Mouse (Mus musculus) forebrain, embryonic 14.5 days (tissue): ENCODE measurements around the gene Setd1a. TPM values are rescaled to one million over a fixed set of nuclear protein-coding genes. Genes with fewer than 3 reads are reported as not detected.

Experiments
- ATAC-seq: fragments of 200-750 bp; cut with Nextera tagmentation; 2 replicates; pipeline ENCODE4 v1.8.0; 2017; ENCODE audit warnings: mild to moderate bottlenecking, moderate library complexity
- DNase-seq: peaks from one replicate; pipeline ENCODE4 v3.0.0-alpha.2; 2015; ENCODE audit warnings: low spot score
- H3K27ac ChIP-seq: fragments of 300-500 bp; sonication (generic); 2 replicates; pipeline ENCODE4 v1.5.1; 2014; ENCODE audit warnings: low read depth, mild to moderate bottlenecking, control low read depth, low read length, moderate library complexity
- H3K27me3 ChIP-seq: fragments of 300-500 bp; sonication (generic); replicated peaks from 2 replicates; pipeline ENCODE4 v1.6.1; 2014; ENCODE audit warnings: low read length, control low read depth, mixed read lengths; ENCODE audit not compliant: control insufficient read depth, insufficient read depth
- H3K36me3 ChIP-seq: fragments of 300-500 bp; sonication (generic); 2 replicates; pipeline ENCODE4 v1.6.1; 2014; ENCODE audit warnings: low read length, control low read depth; ENCODE audit not compliant: control insufficient read depth, insufficient read depth
- H3K4me1 ChIP-seq: fragments of 300-500 bp; sonication (generic); 2 replicates; pipeline ENCODE4 v1.6.1; 2014; ENCODE audit warnings: antibody characterized with exemption, low read length, control low read depth; ENCODE audit not compliant: control insufficient read depth, insufficient read depth
- H3K4me2 ChIP-seq: fragments of 300-500 bp; sonication (generic); 2 replicates; pipeline ENCODE4 v1.6.1; 2014; ENCODE audit warnings: mild to moderate bottlenecking, control low read depth, low read length
- H3K4me3 ChIP-seq: fragments of 300-500 bp; sonication (generic); 2 replicates; pipeline ENCODE4 v1.5.1; 2014; ENCODE audit warnings: low read depth, low read length, control low read depth
- H3K9ac ChIP-seq: fragments of 300-500 bp; sonication (generic); 2 replicates; pipeline ENCODE4 v1.6.1; 2014; ENCODE audit warnings: mild to moderate bottlenecking, low read length, control low read depth, moderate library complexity
- H3K9me3 ChIP-seq: fragments of 300-500 bp; sonication (generic); replicated peaks from 2 replicates; pipeline ENCODE4 v1.6.1; 2016; ENCODE audit warnings: low read length, control low read depth, mixed read lengths; ENCODE audit not compliant: control insufficient read depth
- WGBS: fragments of 180-500 bp; shearing (Covaris S2); extraction: QIAGEN DNeasy Blood & Tissue Kit; methylation state at CpG from one replicate; pipeline ENCODE4 v1.1.7; 2014; 5-methylcytosine and 5-hydroxymethylcytosine counted together
- polyA plus RNA-seq: library from polyadenylated mRNA; unstranded; fragments of >200 nt; fragmentation: Nextera tagmentation; extraction: Ambion mirVana; gene quantifications from 2 replicates; pipeline ENCODE4 v1.2.1, GENCODE M21; 2014

Setd1a gene
- polyA plus RNA-seq, 1 experiment from 2014 or later, result 17.0 TPM

GRCm38 (mm10) chr7:127802313-127802712 lies 25.8 kb downstream of the Setd1a start:
- Histone ChIP-seq H3K4me2 (no peak overlapping the region), H3K36me3 (peaks cover 43% of the 10 kb centered on the region), H3K4me1 (no peaks in the 10 kb centered on the region), H3K9me3 (no peaks in the 10 kb centered on the region), H3K27me3 (no peaks in the 10 kb centered on the region), H3K27ac (no peak overlapping the region), H3K9ac (no peak overlapping the region), H3K4me3 (no peak overlapping the region)
- 93% methylated on average over 17 of the region's 17 CpGs for WGBS
- DNase-seq (no peak), ATAC-seq (no peak)

DNA sequence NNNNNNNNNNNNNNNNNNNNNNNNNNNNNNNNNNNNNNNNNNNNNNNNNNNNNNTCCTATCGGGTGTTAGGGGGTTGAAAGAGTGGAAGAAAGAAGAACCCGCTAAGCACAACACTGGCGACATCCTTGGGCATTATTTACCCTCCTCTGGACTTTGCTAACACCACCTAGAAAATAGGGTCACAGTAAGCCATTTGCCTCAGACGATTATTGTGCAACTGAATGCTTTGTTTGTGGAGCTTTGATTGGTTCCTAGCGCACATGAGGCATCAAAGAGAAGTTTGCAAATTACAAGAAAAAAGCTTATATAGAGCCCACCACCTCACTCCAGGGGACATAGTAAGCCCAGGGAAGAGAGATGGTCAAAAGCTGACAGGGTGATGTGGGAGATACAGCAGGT lies 32.4 kb downstream of the Setd1a start:
- 51% methylated on average over 5 of the region's 5 CpGs for WGBS
- H3K27ac ChIP-seq, result no peak overlapping the region
- H3K4me2 ChIP-seq, result no peak overlapping the region
- DNase-seq (no peak), ATAC-seq (no peak)
- no peaks in the 10 kb centered on the region for H3K9me3 ChIP-seq
- H3K9ac ChIP-seq, result no peak overlapping the region
- no peak overlapping the region for H3K4me3 ChIP-seq
- H3K4me1 ChIP-seq, result no peaks in the 10 kb centered on the region
- H3K27me3 ChIP-seq, result no peaks in the 10 kb centered on the region
- peaks cover 40% of the 10 kb centered on the region for H3K36me3 ChIP-seq

- DNase-seq (no peak), ATAC-seq (no peak)
- no peak overlapping the region for H3K4me3 ChIP-seq
- no peaks in the 10 kb centered on the region for H3K4me1 ChIP-seq
- H3K9me3 ChIP-seq, result no peaks in the 10 kb centered on the region
- H3K36me3 ChIP-seq, result peaks cover 50% of the 10 kb centered on the region
- H3K27ac ChIP-seq, result no peak overlapping the region
- WGBS, result 80% methylated on average over 1 of the region's 1 CpGs
- H3K9ac ChIP-seq, result no peak overlapping the region
- H3K27me3 ChIP-seq, result no peaks in the 10 kb centered on the region
- H3K4me2 ChIP-seq, result no peak overlapping the region
Observed at GRCm38 (mm10) chr7:127809846-127810245, 33.4 kb downstream of the Setd1a start.

DNA sequence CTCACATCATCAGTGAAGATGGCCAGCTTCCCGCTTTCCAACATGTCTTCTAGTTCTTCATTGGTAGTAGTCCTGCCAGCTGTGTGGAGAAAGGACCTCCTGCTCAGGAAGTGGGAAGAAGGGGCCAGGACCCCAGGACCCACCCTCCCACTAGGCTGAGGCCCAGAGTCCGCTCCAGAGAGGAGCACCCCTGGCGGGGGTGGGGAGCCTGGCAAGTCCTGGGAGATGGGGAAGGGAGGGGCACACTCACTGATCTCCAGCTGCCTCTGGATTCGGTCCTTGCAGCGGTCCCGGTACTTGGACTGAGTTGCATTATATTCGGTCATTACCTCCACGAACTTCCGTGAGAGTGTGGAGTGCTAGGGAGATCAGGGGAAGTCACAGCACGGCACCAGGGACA lies 34.2 kb downstream of the Setd1a start:
- Histone ChIP-seq H3K4me3 (no peak overlapping the region), H3K9me3 (no peaks in the 10 kb centered on the region), H3K9ac (no peak overlapping the region), H3K27me3 (no peaks in the 10 kb centered on the region), H3K4me2 (no peak overlapping the region), H3K27ac (no peak overlapping the region), H3K36me3 (peaks cover 51% of the 10 kb centered on the region), H3K4me1 (no peaks in the 10 kb centered on the region)
- 84% methylated on average over 10 of the region's 10 CpGs for WGBS
- DNase-seq, result no peak
- no peak for ATAC-seq

- ATAC-seq (no peak), DNase-seq (no peak)
- Histone ChIP-seq H3K9ac (no peak overlapping the region), H3K9me3 (no peaks in the 10 kb centered on the region), H3K4me2 (no peak overlapping the region), H3K27ac (no peak overlapping the region), H3K36me3 (peaks cover 51% of the 10 kb centered on the region), H3K4me3 (no peak overlapping the region), H3K27me3 (no peaks in the 10 kb centered on the region), H3K4me1 (no peaks in the 10 kb centered on the region)
- 90% methylated on average over 4 of the region's 4 CpGs for WGBS
Observed at GRCm38 (mm10) chr7:127811240-127811639, 34.8 kb downstream of the Setd1a start.

DNA sequence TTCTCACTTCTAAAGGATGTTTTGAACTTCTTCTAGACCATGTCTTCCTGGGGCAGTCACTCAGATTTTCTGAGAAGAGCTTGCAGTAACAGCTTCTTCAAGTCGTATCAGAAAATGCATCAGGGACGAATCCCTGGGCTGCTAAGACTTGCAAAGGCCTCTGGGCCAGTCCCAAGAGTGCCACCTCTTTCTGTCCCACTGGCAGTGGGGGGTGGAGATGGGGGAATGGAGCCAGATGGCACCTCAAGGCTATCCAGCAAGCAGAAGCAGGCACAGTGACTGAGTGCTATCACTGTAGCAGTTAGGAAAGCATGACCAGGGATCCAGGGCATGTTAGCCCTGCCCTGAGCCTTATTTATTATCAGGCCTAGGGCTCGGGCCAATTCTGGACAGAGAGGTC lies 35.8 kb downstream of the Setd1a start:
- ATAC-seq, result no peak
- H3K4me2 ChIP-seq, result no peak overlapping the region
- no peak overlapping the region for H3K27ac ChIP-seq
- no peaks in the 10 kb centered on the region for H3K27me3 ChIP-seq
- no peak for DNase-seq
- H3K4me1 ChIP-seq, result no peaks in the 10 kb centered on the region
- H3K9ac ChIP-seq, result no peak overlapping the region
- no peaks in the 10 kb centered on the region for H3K9me3 ChIP-seq
- H3K36me3 ChIP-seq, result peaks cover 47% of the 10 kb centered on the region
- 90% methylated on average over 3 of the region's 3 CpGs for WGBS
- no peak overlapping the region for H3K4me3 ChIP-seq

GRCm38 (mm10) chr7:127813821-127814220 lies 37.4 kb downstream of the Setd1a start:
- Histone ChIP-seq H3K4me2 (no peak overlapping the region; the same call in 1 of the 2 replicates), H3K36me3 (peaks cover 46% of the 10 kb centered on the region), H3K4me3 (no peak overlapping the region), H3K9ac (no peak overlapping the region), H3K27ac (peak overlapping the region; percentile 72; the same call in 1 of the 2 replicates), H3K9me3 (no peaks in the 10 kb centered on the region), H3K4me1 (no peaks in the 10 kb centered on the region), H3K27me3 (no peaks in the 10 kb centered on the region)
- ATAC-seq (peak; percentile 42; the same call in 1 of the 2 replicates), DNase-seq (no peak)
- 71% methylated on average over 4 of the region's 4 CpGs for WGBS

- Histone ChIP-seq H3K27me3 (no peaks in the 10 kb centered on the region), H3K9ac (no peak overlapping the region), H3K4me1 (no peaks in the 10 kb centered on the region), H3K9me3 (no peaks in the 10 kb centered on the region), H3K4me2 (peak overlapping the region; percentile 9; the same call in 1 of the 2 replicates), H3K27ac (peak overlapping the region; percentile 72), H3K4me3 (no peak overlapping the region), H3K36me3 (peaks cover 42% of the 10 kb centered on the region)
- DNase-seq (peak; percentile 89), ATAC-seq (peak; percentile 92)
- 52% methylated on average over 19 of the region's 19 CpGs for WGBS
Observed at GRCm38 (mm10) chr7:127814241-127814921, 37.9 kb downstream of the Setd1a start.

DNA sequence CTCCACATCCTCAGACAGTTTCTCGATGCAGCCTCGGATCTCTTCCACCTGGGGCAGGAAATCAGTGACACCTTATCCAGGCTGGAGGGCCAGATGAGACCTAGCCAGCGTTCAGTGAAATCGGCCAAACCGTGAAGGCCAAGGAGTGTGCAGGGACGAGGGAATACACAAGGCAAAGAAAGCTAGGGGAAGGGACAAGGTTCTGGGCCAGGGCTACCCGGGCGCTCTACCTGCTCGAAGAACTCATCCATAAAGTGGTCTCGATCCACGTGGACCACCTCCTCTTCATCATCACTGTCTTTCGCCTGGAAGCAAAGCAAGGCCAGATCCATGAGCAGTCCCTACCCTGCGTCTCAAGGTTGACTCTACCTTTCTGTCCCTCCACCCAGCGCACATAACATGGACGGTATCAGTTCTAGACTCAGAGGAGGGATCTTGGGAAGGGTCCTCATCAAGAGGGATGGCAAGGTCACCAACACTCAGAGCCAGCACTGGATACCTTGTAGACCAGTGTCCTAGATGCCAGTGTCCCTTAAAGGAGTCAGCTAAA lies 38.7 kb downstream of the Setd1a start:
- Histone ChIP-seq H3K27ac (peak overlapping the region; percentile 72), H3K4me2 (no peak overlapping the region), H3K4me1 (no peaks in the 10 kb centered on the region), H3K36me3 (peaks cover 34% of the 10 kb centered on the region), H3K27me3 (no peaks in the 10 kb centered on the region), H3K9ac (0 out of 2 replicates have a peak overlapping the region, but pooled peaks have one; percentile 13), H3K4me3 (no peak overlapping the region), H3K9me3 (no peaks in the 10 kb centered on the region)
- DNase-seq (no peak), ATAC-seq (no peak)
- WGBS, result 94% methylated on average over 15 of the region's 15 CpGs
